Mouse (Mus musculus) spleen, adult 18-20 months (tissue): ENCODE measurements around the gene Gjc2.

Source experiments
- DNase-seq, 2 experiments: peaks; one replicate each; pipeline ENCODE4 v3.0.0; 2022; ENCODE audit warnings: mixed read lengths in 2 of 2

The Gjc2 gene

GRCm38 (mm10) chr11:59208153-59208831 is 25.3 kb upstream of the Gjc2 start, which contains the start of gene 2310033P09Rik:
2310033P09Rik (plus strand) TSS chr11:59208321.
- peak; percentile 90 to 91 for DNase-seq

GRCm38 (mm10) chr11:59202081-59202995 is 19.3 kb upstream of the Gjc2 start, which contains the start of gene Mrpl55:
Mrpl55 (plus strand) TSS chr11:59202486.
- peak; percentile 85 to 95 for DNase-seq

GRCm38 (mm10) chr11:59201216-59202002 is 18.4 kb upstream of the Gjc2 start:
- DNase-seq = no peak

GRCm38 (mm10) chr11:59196230-59196629 is 13.2 kb upstream of the Gjc2 start:
- no peak for DNase-seq

- DNase-seq = no peak
These were observed 9.0 kb upstream of the Gjc2 start, which contains the start of gene Guk1 for GRCm38 (mm10) chr11:59192059-59192386. Guk1 (minus strand) TSS chr11:59192212.

GRCm38 (mm10) chr11:59191231-59192058 is 8.4 kb upstream of the Gjc2 start:
- peak; percentile 84 to 89 for DNase-seq

- DNase-seq = no peak
These were observed 4.7 kb upstream of the Gjc2 start for GRCm38 (mm10) chr11:59187706-59188105.

GRCm38 (mm10) chr11:59185490-59185889 is 2.5 kb upstream of the Gjc2 start:
- no peak for DNase-seq

- peak in 1 of 2 experiments; percentile 35 for DNase-seq
These were observed 808 bp upstream of the Gjc2 start for GRCm38 (mm10) chr11:59183821-59184220.

- DNase-seq = no peak
These were observed 6.1 kb downstream of the Gjc2 start for GRCm38 (mm10) chr11:59176921-59177320.

GRCm38 (mm10) chr11:59176475-59176874 is 6.5 kb downstream of the Gjc2 start:
- DNase-seq = no peak

- DNase-seq = no peak
These were observed 8.7 kb downstream of the Gjc2 start for GRCm38 (mm10) chr11:59174189-59174838.

GRCm38 (mm10) chr11:59170549-59170948 is 12.5 kb downstream of the Gjc2 start:
- DNase-seq = no peak

GRCm38 (mm10) chr11:59169807-59170206 is 13.2 kb downstream of the Gjc2 start:
- DNase-seq = no peak

- no peak for DNase-seq
These were observed 17.3 kb downstream of the Gjc2 start for GRCm38 (mm10) chr11:59165616-59166241.

- DNase-seq = no peak
These were observed 18.6 kb downstream of the Gjc2 start for GRCm38 (mm10) chr11:59164384-59164783.

- DNase-seq = peak; percentile 92 to 97
These were observed 19.5 kb downstream of the Gjc2 start, which contains the start of gene Iba57 for GRCm38 (mm10) chr11:59163255-59164236. Iba57 (minus strand) TSS chr11:59163739.

- DNase-seq = no peak
These were observed 20.4 kb downstream of the Gjc2 start for GRCm38 (mm10) chr11:59162443-59163254.

GRCm38 (mm10) chr11:59161398-59161797 is 21.6 kb downstream of the Gjc2 start:
- no peak for DNase-seq
